Mouse (Mus musculus) left cerebral cortex, adult 18-20 months (tissue): ENCODE measurements at regions not wholly inside any gene's neighbourhood (a gene's known extent, or its start where the extent isn't known, plus 50 kb on each side); places are given as distances from the start of the nearest gene placed in this dataset.

Experiments used
- DNase-seq, 2 experiments: peaks; one replicate each; pipeline ENCODE4 v3.0.0; 2021 to 2022; ENCODE audit warnings: low spot score in 2 of 2, mixed read lengths in 1 of 2

- no peak for DNase-seq
These were observed 239.7 kb upstream of the Car10 start for GRCm38 (mm10) chr11:92858170-92858569.

GRCm38 (mm10) chr11:92889693-92890454 lies 208.0 kb upstream of the Car10 start:
- DNase-seq, result peak; percentile 50 to 62

GRCm38 (mm10) chr11:92899296-92899695 lies 198.5 kb upstream of the Car10 start:
- no peak for DNase-seq
